Mouse (Mus musculus) hindbrain, postnatal 0 days (tissue): ENCODE results near the gene Orm3. TPM values are rescaled to one million over a fixed set of nuclear protein-coding genes. Genes with fewer than 3 reads are reported as not detected.
A peak's percentile ranks its signal among the peaks of the same experiment; 100 is the strongest.

Experiments used
- ATAC-seq: fragments of 200-750 bp; cut with Nextera tagmentation; 2 replicates; pipeline ENCODE4 v1.8.0; 2017; ENCODE audit warnings: mild to moderate bottlenecking, moderate TSS enrichment, moderate library complexity
- DNase-seq: peaks from one replicate; pipeline ENCODE4 v3.0.0-alpha.2; 2015; ENCODE audit warnings: low spot score
- H3K27ac ChIP-seq: fragments of 300-500 bp; sonication (generic); 2 replicates; pipeline ENCODE4 v1.5.1; 2014; ENCODE audit warnings: mild to moderate bottlenecking
- H3K27me3 ChIP-seq: fragments of 300-500 bp; sonication (generic); 2 replicates; pipeline ENCODE4 v1.6.1; 2014; ENCODE audit warnings: low read length, mixed read lengths; ENCODE audit not compliant: insufficient read depth
- H3K36me3 ChIP-seq: fragments of 300-500 bp; sonication (generic); 2 replicates; pipeline ENCODE4 v1.6.1; 2014; ENCODE audit warnings: low read length, mixed read lengths; ENCODE audit not compliant: insufficient read depth
- H3K4me1 ChIP-seq: fragments of 300-500 bp; sonication (generic); 2 replicates; pipeline ENCODE4 v1.6.1; 2014; ENCODE audit warnings: antibody characterized with exemption, low read length, mixed read lengths; ENCODE audit not compliant: insufficient read depth
- H3K4me2 ChIP-seq: fragments of 300-500 bp; sonication (generic); 2 replicates; pipeline ENCODE4 v1.6.1; 2014; ENCODE audit warnings: low read depth, mild to moderate bottlenecking, low read length, moderate library complexity, mixed read lengths
- H3K4me3 ChIP-seq: fragments of 300-500 bp; sonication (generic); 2 replicates; pipeline ENCODE4 v1.5.1; 2014; ENCODE audit warnings: low read length
- H3K9ac ChIP-seq: fragments of 300-500 bp; sonication (generic); replicated peaks from 2 replicates; pipeline ENCODE4 v1.6.1; 2014; ENCODE audit warnings: mild to moderate bottlenecking, low read length, moderate library complexity, mixed read lengths
- H3K9me3 ChIP-seq: fragments of 300-500 bp; sonication (generic); 2 replicates; pipeline ENCODE4 v1.6.1; 2016; ENCODE audit warnings: low read length, mixed read lengths
- CTCF ChIP-seq: IDR thresholded peaks from 2 replicates; pipeline ENCODE4 v1.5.1; 2016; ENCODE audit warnings: antibody characterized with exemption, control low read depth, low read depth
- WGBS: fragments of 180-500 bp; shearing (Covaris S2); extraction: QIAGEN DNeasy Blood & Tissue Kit; methylation state at CpG from one replicate; pipeline ENCODE4 v1.1.7; 2014; 5-methylcytosine and 5-hydroxymethylcytosine counted together
- polyA plus RNA-seq: library from polyadenylated mRNA; unstranded; fragments of >200 nt; fragmentation: Nextera tagmentation; extraction: Ambion mirVana; gene quantifications from 2 replicates; pipeline ENCODE4 v1.2.1, GENCODE M21; 2015
- total RNA-seq: library from RNA; depleted of rRNA; stranded (reverse); fragments of >200 nt; gene quantifications from 2 replicates; pipeline ENCODE4 v1.2.3, GENCODE M21; 2014

Gene Orm3
- total and polyA plus RNA-seq, 2 experiments from 2014 or later = not detected

DNA sequence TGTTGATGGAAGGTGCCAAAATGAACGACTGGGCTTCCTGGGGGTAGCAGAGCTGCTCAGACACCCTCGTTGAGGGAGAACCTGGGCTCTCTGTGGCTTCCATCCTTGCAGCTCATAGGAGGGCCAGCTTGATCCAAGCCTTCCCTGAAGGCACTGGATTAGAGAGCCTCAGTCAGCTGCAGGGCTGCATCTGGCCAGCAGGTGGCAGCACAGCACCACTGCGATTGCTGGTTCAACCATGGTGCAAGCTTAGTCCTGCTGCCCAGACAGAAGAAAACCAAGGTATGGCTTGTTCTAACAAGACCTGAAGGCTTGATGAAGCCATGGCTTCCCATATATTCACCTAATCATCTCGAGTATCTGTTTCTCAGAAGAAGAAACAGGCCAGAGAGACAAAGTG, 12.6 kb downstream of the Orm3 start:
- no peak overlapping the region for H3K27ac ChIP-seq
- ATAC-seq (peak; percentile 50), DNase-seq (peak; percentile 86)
- TF ChIP-seq CTCF = peak; percentile 99
- no peak overlapping the region for H3K4me3 ChIP-seq
- no peak overlapping the region for H3K9ac ChIP-seq
- no peaks in the 10 kb centered on the region for H3K27me3 ChIP-seq
- 21% methylated on average over 4 of the region's 4 CpGs for WGBS
- H3K4me1 ChIP-seq = no peaks in the 10 kb centered on the region
- no peaks in the 10 kb centered on the region for H3K9me3 ChIP-seq
- no peak overlapping the region for H3K4me2 ChIP-seq
- H3K36me3 ChIP-seq = no peaks in the 10 kb centered on the region

DNA sequence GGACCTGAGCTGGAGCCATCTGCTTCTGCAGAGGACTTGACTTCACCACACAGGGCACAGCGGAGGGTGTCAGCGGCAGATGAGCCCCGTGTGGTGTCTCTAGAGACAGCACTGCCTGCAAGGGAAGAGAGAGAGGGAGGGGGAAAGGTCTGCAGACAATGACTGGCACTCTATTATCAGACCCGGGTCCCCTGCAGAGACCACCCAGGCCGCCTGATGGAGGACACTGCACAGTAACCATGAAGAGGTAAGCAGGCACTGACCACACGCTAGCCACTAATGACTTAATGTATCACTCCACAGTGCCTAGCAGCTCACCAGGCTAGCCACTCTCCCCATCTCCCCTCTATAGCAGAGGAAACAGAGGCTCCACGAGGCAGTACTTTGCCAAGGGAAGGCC, 14.9 kb downstream of the Orm3 start:
- no peaks in the 10 kb centered on the region for H3K4me1 ChIP-seq
- no peaks in the 10 kb centered on the region for H3K27me3 ChIP-seq
- H3K4me3 ChIP-seq = no peak overlapping the region
- H3K9me3 ChIP-seq = no peaks in the 10 kb centered on the region
- no peak for ATAC-seq
- H3K4me2 ChIP-seq = no peak overlapping the region
- no peaks in the 10 kb centered on the region for H3K36me3 ChIP-seq
- no peak for TF ChIP-seq CTCF
- no peak overlapping the region for H3K27ac ChIP-seq
- WGBS = 18% methylated on average over 7 of the region's 7 CpGs
- no peak for DNase-seq
- no peak overlapping the region for H3K9ac ChIP-seq

DNA sequence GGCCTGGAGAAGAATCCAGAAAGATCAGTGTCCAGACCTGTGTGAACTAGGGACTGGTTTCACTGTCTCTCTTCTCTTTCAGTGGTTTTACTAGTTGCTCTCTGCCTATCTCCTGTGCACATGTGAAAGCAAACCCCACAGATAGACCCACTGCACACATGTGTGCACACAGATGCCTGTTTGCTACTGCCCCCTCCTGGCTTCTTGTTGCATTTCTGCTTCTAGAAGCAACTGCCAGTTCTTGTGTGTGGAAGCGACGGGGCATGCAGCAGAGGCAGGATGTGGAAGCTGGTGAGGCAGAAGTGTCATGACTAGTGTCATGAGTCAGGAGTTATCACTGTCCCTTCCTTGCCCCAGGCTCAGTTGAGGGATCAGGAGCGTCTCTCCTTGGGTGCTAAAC, 15.9 kb downstream of the Orm3 start:
- Histone ChIP-seq H3K9ac (no peak overlapping the region), H3K36me3 (no peaks in the 10 kb centered on the region), H3K4me2 (no peak overlapping the region), H3K27me3 (no peaks in the 10 kb centered on the region), H3K4me3 (no peak overlapping the region), H3K27ac (no peak overlapping the region), H3K4me1 (no peaks in the 10 kb centered on the region), H3K9me3 (no peaks in the 10 kb centered on the region)
- 63% methylated on average over 3 of the region's 3 CpGs for WGBS
- peak; percentile 71 for TF ChIP-seq CTCF
- DNase-seq = peak; percentile 64
- no peak for ATAC-seq

DNA sequence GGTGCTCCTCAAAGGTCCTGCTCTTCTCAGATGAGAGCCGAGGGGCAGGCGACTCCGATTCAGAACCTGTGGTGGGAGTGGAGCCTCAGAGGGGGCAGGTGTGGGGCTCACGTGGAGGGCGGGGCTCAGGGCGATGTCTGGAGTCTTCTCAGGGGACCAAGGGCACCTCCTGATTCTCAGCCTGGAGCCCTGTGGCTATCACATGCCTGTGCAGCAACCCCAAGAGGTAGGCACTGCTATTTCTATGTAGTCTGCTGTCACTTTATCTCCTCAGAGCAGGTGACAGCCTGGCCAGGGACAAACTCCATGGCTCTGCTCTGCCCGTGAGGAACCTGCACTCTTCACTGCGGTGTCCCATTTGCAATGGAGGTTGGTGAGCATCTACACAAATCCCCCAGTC, 17.4 kb downstream of the Orm3 start:
- Histone ChIP-seq H3K9ac (no peak overlapping the region), H3K4me1 (no peaks in the 10 kb centered on the region), H3K4me2 (no peak overlapping the region), H3K4me3 (no peak overlapping the region), H3K27me3 (no peaks in the 10 kb centered on the region), H3K36me3 (no peaks in the 10 kb centered on the region), H3K27ac (no peak overlapping the region), H3K9me3 (no peaks in the 10 kb centered on the region)
- DNase-seq (no peak), ATAC-seq (no peak)
- no peak for TF ChIP-seq CTCF
- 93% methylated on average over 8 of the region's 8 CpGs for WGBS

DNA sequence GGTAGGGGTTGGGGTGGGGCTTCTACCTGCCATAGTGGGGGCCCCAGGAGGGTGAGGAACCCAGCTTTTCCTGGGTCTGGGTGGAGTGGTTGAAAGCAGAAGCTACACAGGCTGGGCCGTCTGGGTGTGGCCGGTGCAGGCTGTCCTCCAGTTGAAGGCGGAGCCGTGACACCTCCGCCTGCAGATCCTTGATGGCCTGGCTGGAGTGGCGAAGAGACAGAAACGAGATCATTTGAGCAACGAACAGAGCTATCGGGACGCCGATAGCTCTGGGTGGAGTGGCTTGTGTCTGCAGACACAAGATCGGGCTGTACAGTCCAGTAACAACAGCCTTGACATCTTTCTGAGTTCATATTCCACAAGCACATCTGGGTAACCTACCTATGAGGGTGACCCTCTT, 18.4 kb downstream of the Orm3 start:
- no peak for ATAC-seq
- DNase-seq = no peak
- WGBS = 88% methylated on average over 12 of the region's 12 CpGs
- Histone ChIP-seq H3K4me3 (no peak overlapping the region), H3K36me3 (no peaks in the 10 kb centered on the region), H3K4me2 (no peak overlapping the region), H3K4me1 (no peaks in the 10 kb centered on the region), H3K27me3 (no peaks in the 10 kb centered on the region), H3K9ac (no peak overlapping the region), H3K27ac (no peak overlapping the region), H3K9me3 (no peaks in the 10 kb centered on the region)
- no peak for TF ChIP-seq CTCF

DNA sequence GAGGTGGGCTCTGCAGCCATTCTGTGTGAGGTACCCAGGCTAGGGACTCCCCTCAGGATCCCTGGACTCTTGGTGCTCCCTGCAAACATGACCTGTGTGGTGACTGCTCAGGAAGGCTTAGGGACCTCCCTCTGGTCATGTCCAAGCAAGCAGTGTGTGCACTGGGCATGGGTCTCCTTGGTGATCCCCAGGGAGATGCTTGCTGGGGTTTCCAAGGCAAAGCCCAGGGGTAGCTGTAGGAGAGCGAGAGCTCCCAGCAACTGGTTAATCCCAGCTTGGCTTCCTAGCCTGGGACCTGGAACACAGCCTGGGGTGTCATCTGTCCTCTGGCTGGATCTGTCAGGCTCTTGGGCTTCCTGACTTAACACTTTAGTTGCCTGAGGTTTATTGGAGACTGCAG, 19.4 kb downstream of the Orm3 start:
- 27% methylated on average over 1 of the region's 1 CpGs for WGBS
- no peak for TF ChIP-seq CTCF
- Histone ChIP-seq H3K9ac (no peak overlapping the region), H3K4me2 (no peak overlapping the region), H3K36me3 (no peaks in the 10 kb centered on the region), H3K27ac (no peak overlapping the region), H3K4me1 (no peaks in the 10 kb centered on the region), H3K4me3 (no peak overlapping the region), H3K27me3 (no peaks in the 10 kb centered on the region), H3K9me3 (no peaks in the 10 kb centered on the region)
- ATAC-seq (peak; percentile 61), DNase-seq (peak; percentile 64)

DNA sequence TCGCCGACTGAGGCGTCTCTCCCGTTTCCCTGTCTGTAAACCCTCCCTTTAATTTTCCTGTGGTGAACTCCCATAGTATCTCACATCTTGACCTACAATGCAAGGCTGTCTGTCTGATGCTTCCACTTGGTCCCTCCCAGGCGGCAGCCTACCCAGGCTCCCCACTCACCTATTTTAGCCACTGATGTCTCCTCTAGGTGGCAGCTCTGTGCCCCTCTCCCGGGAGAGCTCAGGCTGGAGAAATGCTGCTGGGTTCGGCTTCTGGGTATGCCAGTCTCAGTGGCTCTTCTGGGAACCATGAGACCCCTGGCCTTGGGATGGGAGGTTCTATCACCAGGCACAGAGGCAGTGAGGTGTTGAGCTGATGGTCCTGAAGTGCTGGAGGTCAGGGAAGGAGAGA, 21.5 kb downstream of the Orm3 start:
- H3K4me1 ChIP-seq = no peaks in the 10 kb centered on the region
- TF ChIP-seq CTCF = peak; percentile 51
- no peak overlapping the region for H3K27ac ChIP-seq
- 67% methylated on average over 7 of the region's 7 CpGs for WGBS
- no peaks in the 10 kb centered on the region for H3K27me3 ChIP-seq
- no peak for ATAC-seq
- H3K36me3 ChIP-seq = no peaks in the 10 kb centered on the region
- H3K9ac ChIP-seq = no peak overlapping the region
- DNase-seq = no peak
- no peaks in the 10 kb centered on the region for H3K9me3 ChIP-seq
- H3K4me2 ChIP-seq = no peak overlapping the region
- no peak overlapping the region for H3K4me3 ChIP-seq
